ENCODE assay signal across 9 mouse cellular contexts in genomic region chr6:42348281-42349005, GRCm38 (mm10). TPM values are rescaled to one million over a fixed set of nuclear protein-coding genes. Genes with fewer than 3 reads are reported as not detected.
A peak's percentile ranks its signal among the peaks of the same experiment; 100 is the strongest.
DNase-seq lines count a peak whose midpoint lies in the region; ATAC-seq lines count a peak whose summit lies in the region.
"Had no signal": no experiment of that assay in that cellular context is flagged by ENCODE, and none has a peak within 500 bp of the region (broad histone marks: within the 10 kb centered on the region; RNA-seq: fewer than 3 reads in every experiment).

No protein-coding gene starts in this region.

- peak overlapping the region; percentile 98 for H3K4me2 ChIP-seq in heart, embryonic 13.5 days
- peak overlapping the region; percentile 75 for H3K4me2 ChIP-seq in hindbrain, embryonic 13.5 days
- H3K4me2 ChIP-seq in midbrain, embryonic 12.5 days (replicated peaks) = peak overlapping the region; percentile 90

- H3K27me3 ChIP-seq in heart, embryonic 13.5 days (replicated peaks) = no peaks in the 10 kb centered on the region
- no peaks in the 10 kb centered on the region for H3K27me3 ChIP-seq in hindbrain, embryonic 13.5 days
- no peaks in the 10 kb centered on the region for H3K27me3 ChIP-seq in midbrain, embryonic 12.5 days

- H3K4me3 ChIP-seq in heart, embryonic 13.5 days = peak overlapping the region; percentile 94
- H3K4me3 ChIP-seq in hindbrain, embryonic 13.5 days = peak overlapping the region; percentile 77
- no peak overlapping the region for H3K4me3 ChIP-seq in midbrain, embryonic 12.5 days

- 38% methylated on average over 12 of the region's 12 CpGs for WGBS in heart, embryonic 13.5 days
- 38% methylated on average over 12 of the region's 12 CpGs for WGBS in hindbrain, embryonic 13.5 days
- WGBS in midbrain, embryonic 12.5 days = 37% methylated on average over 12 of the region's 12 CpGs

- intact Hi-C loops in heart, postnatal 14 days (cut with DNase I) = loop anchor here (2.0 kb wide), 3 partner anchors 84 to 234 kb away; partner anchors contain the start of gene Casp2

- H3K9ac ChIP-seq in heart, embryonic 13.5 days = peak overlapping the region; percentile 100
- H3K9ac ChIP-seq in hindbrain, embryonic 13.5 days = 0 out of 2 replicates have a peak overlapping the region, but pooled peaks have one; percentile 91
- no peak overlapping the region for H3K9ac ChIP-seq in midbrain, embryonic 12.5 days (replicated peaks)

- H3K4me1 ChIP-seq in heart, embryonic 13.5 days = peaks cover 35% of the 10 kb centered on the region
- peaks cover 38% of the 10 kb centered on the region for H3K4me1 ChIP-seq in hindbrain, embryonic 13.5 days (replicated peaks)
- peaks cover 17% of the 10 kb centered on the region for H3K4me1 ChIP-seq in midbrain, embryonic 12.5 days

- H3K27ac ChIP-seq in heart, embryonic 13.5 days (replicated peaks) = peak overlapping the region; percentile 100
- no peak overlapping the region for H3K27ac ChIP-seq in hindbrain, embryonic 13.5 days
- H3K27ac ChIP-seq in midbrain, embryonic 12.5 days (replicated peaks) = no peak overlapping the region

- peaks cover 26% of the 10 kb centered on the region for H3K36me3 ChIP-seq in heart, embryonic 13.5 days
- H3K36me3 ChIP-seq in hindbrain, embryonic 13.5 days = peaks cover 11% of the 10 kb centered on the region; the same call in 1 of the 2 replicates
- no peaks in the 10 kb centered on the region for H3K36me3 ChIP-seq in midbrain, embryonic 12.5 days

- DNase-seq in heart, postnatal 14 days = no peak
- DNase-seq in cerebellum, postnatal 14 days = peak; percentile 60
- DNase-seq in thymus, postnatal 10 days (ENCODE audit: low spot score in 2 of 2) = no peak
- DNase-seq in frontal cortex, postnatal 10 days (ENCODE audit: low spot score in 2 of 2) = no peak
- no peak for DNase-seq in layer of hippocampus, adult 18-20 months (ENCODE audit: low spot score in 2 of 2)

- ATAC-seq in heart, embryonic 13.5 days (ENCODE audit: extremely low read depth, insufficient number of reproducible peaks, low FRiP score, low TSS enrichment) = no peak
- no peak for ATAC-seq in hindbrain, embryonic 13.5 days (ENCODE audit: low FRiP score)
- no peak for ATAC-seq in midbrain, embryonic 12.5 days (ENCODE audit: low FRiP score, low read depth)

- H3K9me3 ChIP-seq in heart, embryonic 13.5 days = no peaks in the 10 kb centered on the region
- H3K9me3 ChIP-seq in hindbrain, embryonic 13.5 days = no peaks in the 10 kb centered on the region
- H3K9me3 ChIP-seq in midbrain, embryonic 12.5 days = no peaks in the 10 kb centered on the region

RNA-seq across cellular contexts. Expression of gene Zyx, which starts 1.0 kb away (rescaled TPM):
- polyA plus RNA-seq in heart, embryonic 13.5 days (2015; fragmentation: Nextera tagmentation; extraction: Ambion mirVana) = 156 and 173 TPM in 2 replicates
- 10 to 100 TPM; 78.9 to 88.6 TPM for total RNA-seq in heart, postnatal 14 days (2021)
- 47.5 and 50.1 TPM in 2 replicates for polyA plus RNA-seq in hindbrain, embryonic 13.5 days (2015; fragmentation: Nextera tagmentation; extraction: Ambion mirVana)
- polyA plus RNA-seq in midbrain, embryonic 12.5 days (2016; fragmentation: Nextera tagmentation; extraction: Ambion mirVana) = 66.7 and 71.5 TPM in 2 replicates
- total RNA-seq in layer of hippocampus, adult 18-20 months (2021) = 10 to 100 TPM; 39.5 to 40.3 TPM

RNA-seq across cellular contexts. Expression of gene Fam131b, which starts 24.0 kb away (rescaled TPM):
- polyA plus RNA-seq in heart, embryonic 13.5 days (2015; fragmentation: Nextera tagmentation; extraction: Ambion mirVana) = 0.17 TPM in 2 replicates
- total RNA-seq in heart, postnatal 14 days (2021) = 1 to 10 TPM; 1.1 to 1.2 TPM
- 5.8 and 6.7 TPM in 2 replicates for polyA plus RNA-seq in hindbrain, embryonic 13.5 days (2015; fragmentation: Nextera tagmentation; extraction: Ambion mirVana)
- 4.2 and 4.9 TPM in 2 replicates for polyA plus RNA-seq in midbrain, embryonic 12.5 days (2016; fragmentation: Nextera tagmentation; extraction: Ambion mirVana)
- total RNA-seq in layer of hippocampus, adult 18-20 months (2021) = 10 to 100 TPM; 80.2 to 82.8 TPM
- total RNA-seq: common myeloid progenitor, adult 5-6 weeks had no signal

RNA-seq across cellular contexts. Expression of gene Epha1, which starts 24.6 kb away (rescaled TPM):
- polyA plus RNA-seq in heart, embryonic 13.5 days (2015; fragmentation: Nextera tagmentation; extraction: Ambion mirVana) = 3.3 and 3.4 TPM in 2 replicates
- under 1 TPM; 0.51 to 0.67 TPM for total RNA-seq in heart, postnatal 14 days (2021)
- 0.31 and 0.68 TPM in 2 replicates for polyA plus RNA-seq in hindbrain, embryonic 13.5 days (2015; fragmentation: Nextera tagmentation; extraction: Ambion mirVana)
- 0.81 and 1.3 TPM in 2 replicates for polyA plus RNA-seq in midbrain, embryonic 12.5 days (2016; fragmentation: Nextera tagmentation; extraction: Ambion mirVana)
- under 1 TPM; 0.13 to 0.20 TPM for total RNA-seq in layer of hippocampus, adult 18-20 months (2021)
- total RNA-seq: common myeloid progenitor, adult 5-6 weeks had no signal

RNA-seq across cellular contexts. Expression of gene Tas2r143, which starts 51.6 kb away (rescaled TPM):
- not detected in 2 replicates for polyA plus RNA-seq in heart, embryonic 13.5 days (2015; fragmentation: Nextera tagmentation; extraction: Ambion mirVana)
- not detected for total RNA-seq in heart, postnatal 14 days (2021)
- polyA plus RNA-seq in hindbrain, embryonic 13.5 days (2015; fragmentation: Nextera tagmentation; extraction: Ambion mirVana) = not detected in 2 replicates
- polyA plus RNA-seq in midbrain, embryonic 12.5 days (2016; fragmentation: Nextera tagmentation; extraction: Ambion mirVana) = not detected in 2 replicates
- total RNA-seq in layer of hippocampus, adult 18-20 months (2021) = not detected
- total RNA-seq: common myeloid progenitor, adult 5-6 weeks had no signal

RNA-seq across cellular contexts. Expression of gene Tas2r135, which starts 56.8 kb away (rescaled TPM):
- not detected in 2 replicates for polyA plus RNA-seq in heart, embryonic 13.5 days (2015; fragmentation: Nextera tagmentation; extraction: Ambion mirVana)
- under 1 TPM in 1 of 2 experiments, not detected in 1; 0.39 TPM for total RNA-seq in heart, postnatal 14 days (2021)
- not detected in 2 replicates for polyA plus RNA-seq in hindbrain, embryonic 13.5 days (2015; fragmentation: Nextera tagmentation; extraction: Ambion mirVana)
- not detected in 2 replicates for polyA plus RNA-seq in midbrain, embryonic 12.5 days (2016; fragmentation: Nextera tagmentation; extraction: Ambion mirVana)
- not detected for total RNA-seq in layer of hippocampus, adult 18-20 months (2021)
- total RNA-seq: common myeloid progenitor, adult 5-6 weeks had no signal

Comparison
In these comparisons a context has a peak if more than half of its experiments do, and no peak if none do; other contexts are left out.
1. DNase-seq: peak in cerebellum, postnatal 14 days (2 of 2); none in heart, postnatal 14 days (0 of 2), thymus, postnatal 10 days (0 of 2), frontal cortex, postnatal 10 days (0 of 2) and layer of hippocampus, adult 18-20 months (0 of 2).
2. Peak in every context shown above with its lines, with median percentiles within 50 percentile points of each other: H3K4me2 ChIP-seq.